Mouse (Mus musculus) adipose tissue, adult 10 weeks (tissue): ENCODE measurements around the gene Btbd35f13. TPM values are rescaled to one million over a fixed set of nuclear protein-coding genes. Genes with fewer than 3 reads are reported as not detected.

Experiments used
- polyA plus RNA-seq: library from polyadenylated mRNA; stranded (reverse); fragments of 350-450 nt; fragmentation: Illumina TruSeq; extraction: RNeasy Lipid Tissue Mini Kit (QIAGEN cat#74804); gene quantifications from one replicate; pipeline ENCODE4 v1.2.3, GENCODE M21; 2014; ENCODE audit warnings: low read depth, low replicate concordance

The Btbd35f13 gene
- not detected for polyA plus RNA-seq

GRCm38 (mm10) chrX:33656872-33657271 lies at the start of gene Btbd35f13:
Gene Btbd35f13, plus strand, starts transcription at chrX:33657172.

DNA sequence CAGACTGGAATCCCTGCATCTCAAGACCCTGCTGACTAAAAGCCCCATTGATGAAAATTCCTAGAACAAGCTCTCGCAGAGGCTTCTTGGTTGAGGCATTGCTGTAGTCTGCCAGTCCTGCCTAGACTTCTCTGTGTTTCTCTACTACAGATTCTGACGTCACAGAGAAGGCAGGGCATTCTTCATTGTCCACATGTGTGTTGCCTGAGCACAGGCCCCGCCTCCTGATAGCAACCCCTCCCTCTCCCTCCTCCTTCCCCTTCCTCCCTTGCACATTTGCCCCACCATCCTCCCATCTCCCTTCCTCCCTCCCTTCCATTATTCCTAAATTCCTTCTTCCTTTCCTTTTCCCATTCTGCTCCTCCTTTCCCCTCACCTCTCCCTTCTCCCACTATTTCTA lies 45.3 kb downstream of the Btbd35f13 start, which contains the start of gene Btbd35f14:
Gene Btbd35f14, minus strand, starts transcription at position 101 of the 400 bp plus-strand sequence.

Other genes starting within 250 kb of the Btbd35f13 start
- 0.19 TPM for gene Btbd35f15, start 79.9 kb upstream of the Btbd35f13 start, polyA plus RNA-seq
- gene Btbd35f14, start 45.2 kb downstream of the Btbd35f13 start, polyA plus RNA-seq = not detected